Mouse (Mus musculus) bone marrow, adult 2 months (tissue): ENCODE results near the gene Rnf5. TPM values are rescaled to one million over a fixed set of nuclear protein-coding genes. Genes with fewer than 3 reads are reported as not detected.
A peak's percentile ranks its signal among the peaks of the same experiment; 100 is the strongest.

Experiments used
- H3K27ac ChIP-seq: fragments of 200-500 bp; 2 replicates; pipeline ENCODE4 v1.5.1; 2012; ENCODE audit warnings: low read depth, mild to moderate bottlenecking, control low read depth, inconsistent platforms, low read length; ENCODE audit not compliant: control insufficient read depth, poor library complexity, insufficient read depth
- H3K4me1 ChIP-seq: fragments of 200-500 bp; 2 replicates; pipeline ENCODE4 v1.6.1; 2011; ENCODE audit warnings: low read length; ENCODE audit not compliant: control insufficient read depth, insufficient read depth
- H3K4me3 ChIP-seq: fragments of 200-500 bp; replicated peaks from 2 replicates; pipeline ENCODE3; 2011; ENCODE audit warnings: mild to moderate bottlenecking, low read depth, low read length, control low read depth; ENCODE audit not compliant: control insufficient read depth
- CTCF ChIP-seq: fragments of 200-500 bp; IDR thresholded peaks from 2 replicates; pipeline ENCODE4 v1.5.1; 2011; ENCODE audit warnings: low read length, control low read depth; ENCODE audit not compliant: control insufficient read depth, insufficient read depth
- POLR2A ChIP-seq: fragments of 200-500 bp; IDR thresholded peaks from 2 replicates; pipeline ENCODE4 v1.6.1; 2011; ENCODE audit warnings: low read depth, mild to moderate bottlenecking, control low read depth, low read length, borderline replicate concordance; ENCODE audit not compliant: control insufficient read depth
- WGBS: fragments of 180-500 bp; shearing (Covaris S2); methylation state at CpG from one replicate; pipeline ENCODE4 v1.1.7; 2018; 5-methylcytosine and 5-hydroxymethylcytosine counted together
- polyA plus RNA-seq: library from polyadenylated mRNA; stranded (reverse); fragments of >200 nt; gene quantifications from 2 replicates; pipeline ENCODE4 v1.2.4, GENCODE M21; 2011; ENCODE audit warnings: low replicate concordance; ENCODE audit not compliant: missing spikeins, insufficient read depth, insufficient read length

Rnf5 gene
- 36.4 and 42.3 TPM in 2 replicates for polyA plus RNA-seq

GRCm38 (mm10) chr17:34603375-34604060 is at the start of gene Rnf5:
Rnf5 (minus strand) TSS chr17:34603690.
- Histone ChIP-seq H3K4me3 (peak within 1 kb of the TSS; percentile 80), H3K4me1 (peaks cover 8% of the 10 kb centered on the region), H3K27ac (peak within 1 kb of the TSS; percentile 94)
- WGBS: under 1% methylated on average over 30 of the region's 30 CpGs
- no peak for TF ChIP-seq POLR2A
- no peak for TF ChIP-seq CTCF

- TF ChIP-seq POLR2A: no peak
- no peak for TF ChIP-seq CTCF
- Histone ChIP-seq H3K27ac (no peak overlapping the region), H3K4me1 (peaks cover 2% of the 10 kb centered on the region; the same call in 1 of the 2 replicates), H3K4me3 (no peak overlapping the region)
- 84% methylated on average over 8 of the region's 8 CpGs for WGBS
Measured at GRCm38 (mm10) chr17:34652985-34653384, 49.5 kb upstream of the Rnf5 start.

DNA sequence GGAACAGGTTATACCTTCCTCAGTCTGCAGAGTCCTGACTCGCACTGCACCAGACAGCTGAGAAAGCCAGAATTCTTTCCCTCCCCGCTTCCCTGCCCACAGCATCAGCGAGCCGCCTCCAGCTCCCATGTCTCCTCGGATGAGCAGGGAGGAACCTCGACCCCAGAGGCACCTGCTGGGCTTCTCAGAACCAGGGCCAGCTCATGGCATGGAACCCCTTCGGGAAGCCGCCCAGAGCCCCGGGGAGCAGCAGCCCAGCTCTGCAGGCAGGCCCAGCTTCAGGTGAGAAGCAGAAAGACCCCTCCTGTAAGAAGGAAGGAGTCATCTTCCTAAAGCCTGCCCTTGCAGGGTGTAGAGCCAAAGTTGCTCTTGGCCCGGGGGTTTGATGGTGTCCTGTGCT is 49.1 kb upstream of the Rnf5 start:
- H3K4me1 ChIP-seq: peaks cover 2% of the 10 kb centered on the region; the same call in 1 of the 2 replicates
- 88% methylated on average over 10 of the region's 10 CpGs for WGBS
- no peak for TF ChIP-seq CTCF
- no peak for TF ChIP-seq POLR2A

DNA sequence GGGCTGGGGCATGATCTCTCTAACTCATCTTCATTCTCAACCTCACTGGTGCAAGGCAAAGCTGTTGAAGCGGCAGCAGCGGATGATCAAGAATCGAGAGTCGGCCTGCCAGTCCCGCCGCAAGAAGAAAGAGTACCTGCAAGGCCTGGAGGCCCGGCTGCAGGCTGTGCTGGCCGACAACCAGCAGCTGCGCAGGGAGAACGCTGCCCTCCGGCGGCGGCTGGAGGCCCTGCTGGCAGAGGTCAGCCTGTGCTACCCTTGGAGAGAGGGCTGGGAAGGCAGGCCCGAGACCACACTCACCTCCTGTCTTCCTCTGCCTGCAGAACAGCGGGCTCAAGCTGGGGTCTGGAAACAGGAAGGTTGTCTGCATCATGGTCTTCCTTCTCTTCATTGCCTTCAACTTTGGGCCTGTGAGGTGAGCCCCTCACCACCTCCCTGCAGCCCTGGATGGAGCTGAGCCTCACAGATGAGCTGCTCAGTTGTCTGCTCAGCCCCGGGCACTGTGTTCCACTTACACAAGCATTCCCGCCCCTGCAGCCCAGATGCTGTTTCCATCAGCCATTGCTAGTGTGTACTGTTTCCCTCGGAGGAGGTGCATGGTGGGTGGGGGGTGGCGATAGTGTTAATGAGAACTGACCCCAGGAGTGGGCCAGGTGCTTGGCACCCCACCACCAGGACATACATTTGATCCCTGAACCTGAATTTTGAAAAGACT is 48.2 kb upstream of the Rnf5 start:
- Histone ChIP-seq H3K4me3 (no peak overlapping the region), H3K4me1 (peaks cover 2% of the 10 kb centered on the region; the same call in 1 of the 2 replicates), H3K27ac (no peak overlapping the region)
- TF ChIP-seq CTCF (peak; percentile 59), POLR2A (no peak)
- 62% methylated on average over 19 of the region's 19 CpGs for WGBS

More for the DNA sequence above, 49.1 kb upstream of the Rnf5 start:
- Histone ChIP-seq H3K27ac (no peak overlapping the region), H3K4me3 (no peak overlapping the region)

- WGBS: 88% methylated on average over 14 of the region's 14 CpGs
Measured at GRCm38 (mm10) chr17:34650781-34651180, 47.3 kb upstream of the Rnf5 start.

DNA sequence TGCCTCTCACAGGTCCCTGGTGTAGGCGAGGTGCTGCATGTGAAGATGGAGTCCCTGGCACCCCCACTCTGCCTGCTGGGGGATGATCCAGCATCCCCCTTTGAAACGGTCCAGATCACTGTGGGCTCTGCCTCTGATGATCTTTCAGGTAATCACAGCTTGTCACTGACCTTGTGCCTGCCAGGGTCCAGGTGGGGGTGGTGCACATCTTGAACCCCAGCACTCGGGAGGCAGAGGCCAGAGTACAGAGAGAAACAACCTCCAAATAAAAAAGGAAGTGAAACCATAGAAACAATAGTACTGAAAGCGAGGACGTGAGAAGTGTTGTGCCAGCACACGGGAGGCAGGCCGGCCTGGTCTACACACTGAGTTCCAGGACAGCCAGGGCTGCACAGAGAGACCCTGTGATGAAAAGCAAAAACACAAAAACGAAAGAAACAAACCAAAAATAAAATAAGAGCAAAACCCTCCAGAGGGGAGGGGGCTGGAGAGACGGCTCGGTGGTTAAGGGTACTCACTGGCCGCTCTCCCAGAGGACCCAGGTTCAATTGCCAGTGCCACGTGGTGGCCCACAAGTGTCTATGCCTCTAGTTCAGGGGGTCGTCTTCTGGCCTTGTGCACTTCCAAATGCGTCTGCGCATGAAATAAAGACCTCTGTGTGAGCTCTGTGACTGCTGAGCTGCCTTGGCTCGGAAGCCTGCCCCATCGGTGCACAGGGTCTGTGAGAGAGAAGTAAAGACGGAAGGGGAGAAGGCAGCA is 45.8 kb upstream of the Rnf5 start:
- Histone ChIP-seq H3K4me3 (no peak overlapping the region), H3K4me1 (peaks cover 4% of the 10 kb centered on the region), H3K27ac (no peak overlapping the region)
- 65% methylated on average over 18 of the region's 18 CpGs for WGBS
- TF ChIP-seq POLR2A (peak; percentile 0; the same call in 1 of the 2 replicates), CTCF (no peak)

More at GRCm38 (mm10) chr17:34650781-34651180, 47.3 kb upstream of the Rnf5 start:
- H3K27ac ChIP-seq: no peak overlapping the region
- no peak overlapping the region for H3K4me3 ChIP-seq
- peaks cover 4% of the 10 kb centered on the region for H3K4me1 ChIP-seq
- no peak for TF ChIP-seq POLR2A
- TF ChIP-seq CTCF: no peak

DNA sequence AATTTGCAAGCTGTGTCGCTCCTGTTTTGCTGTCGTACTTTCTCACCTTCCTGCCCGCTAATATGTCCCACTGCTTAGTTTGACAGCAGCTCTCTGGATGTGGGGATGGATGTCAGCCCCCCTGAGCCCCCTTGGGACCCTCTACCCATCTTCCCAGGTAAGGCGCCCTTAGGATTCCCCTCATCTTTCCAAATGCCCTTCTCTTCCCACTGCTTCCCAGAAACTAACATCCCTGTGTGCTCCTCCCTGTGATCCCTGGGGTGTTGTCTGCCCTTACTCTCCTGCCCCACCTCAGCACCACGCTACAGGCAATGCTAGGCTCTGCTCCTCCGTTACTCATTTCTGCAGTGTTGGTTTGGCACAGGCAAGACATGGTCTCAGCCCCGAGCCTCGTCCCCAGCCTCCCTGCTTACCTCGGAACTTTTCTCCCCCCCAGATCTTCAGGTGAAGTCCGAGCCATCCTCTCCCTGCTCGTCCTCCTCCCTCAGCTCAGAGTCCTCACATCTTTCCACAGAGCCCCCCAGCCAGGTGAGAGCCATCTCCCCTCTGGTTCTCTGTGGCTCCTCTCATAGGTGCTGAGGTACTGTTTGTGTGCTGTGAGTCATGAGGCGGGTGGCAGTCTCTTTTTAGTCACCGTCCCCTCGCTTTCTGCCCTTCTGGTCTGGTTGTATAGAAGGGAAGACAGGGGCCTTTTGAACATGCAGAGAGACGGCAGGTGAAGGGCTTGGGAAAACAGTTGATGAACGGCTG is 44.8 kb upstream of the Rnf5 start:
- no peak overlapping the region for H3K27ac ChIP-seq
- TF ChIP-seq CTCF (no peak), POLR2A (no peak)
- H3K4me1 ChIP-seq: peaks cover 4% of the 10 kb centered on the region

More for the DNA sequence above, 44.8 kb upstream of the Rnf5 start:
- H3K4me3 ChIP-seq: no peak overlapping the region
- WGBS: 84% methylated on average over 16 of the region's 16 CpGs
